Mouse (Mus musculus) liver, embryonic 15.5 days (tissue): ENCODE measurements around the gene Hnrnpul1. TPM values are rescaled to one million over a fixed set of nuclear protein-coding genes. Genes with fewer than 3 reads are reported as not detected.

Experiments used
- ATAC-seq: fragments of 200-750 bp; cut with Nextera tagmentation; 2 replicates; pipeline ENCODE4 v1.8.0; 2017; ENCODE audit warnings: moderate number of reproducible peaks, mild to moderate bottlenecking, moderate library complexity; ENCODE audit not compliant: insufficient read depth
- H3K27ac ChIP-seq: fragments of 300-500 bp; sonication (generic); replicated peaks from 2 replicates; pipeline ENCODE4 v1.5.1; 2015; ENCODE audit warnings: mild to moderate bottlenecking, inconsistent platforms
- H3K27me3 ChIP-seq: fragments of 300-500 bp; sonication (generic); 2 replicates; pipeline ENCODE4 v1.6.1; 2015; ENCODE audit warnings: mild to moderate bottlenecking, inconsistent platforms
- H3K36me3 ChIP-seq: fragments of 300-500 bp; sonication (generic); replicated peaks from 2 replicates; pipeline ENCODE4 v1.6.1; 2015; ENCODE audit warnings: moderate library complexity, mild to moderate bottlenecking, inconsistent platforms
- H3K4me1 ChIP-seq: fragments of 300-500 bp; sonication (generic); replicated peaks from 2 replicates; pipeline ENCODE4 v1.6.1; 2015; ENCODE audit warnings: inconsistent platforms
- H3K4me2 ChIP-seq: fragments of 300-500 bp; sonication (generic); 2 replicates; pipeline ENCODE4 v1.6.1; 2015; ENCODE audit warnings: moderate library complexity, mild to moderate bottlenecking, inconsistent platforms
- H3K4me3 ChIP-seq: fragments of 300-500 bp; sonication (generic); replicated peaks from 2 replicates; pipeline ENCODE4 v1.5.1; 2015; ENCODE audit warnings: mild to moderate bottlenecking, inconsistent platforms
- H3K9ac ChIP-seq: fragments of 300-500 bp; sonication (generic); 2 replicates; pipeline ENCODE4 v1.6.1; 2015; ENCODE audit warnings: moderate library complexity, mild to moderate bottlenecking, inconsistent platforms
- H3K9me3 ChIP-seq: fragments of 300-500 bp; sonication (generic); replicated peaks from 2 replicates; pipeline ENCODE4 v1.6.1; 2016; ENCODE audit warnings: inconsistent platforms
- WGBS: fragments of 180-500 bp; shearing (Covaris S2); methylation state at CpG from one replicate; pipeline ENCODE4 v1.1.7; 2015; ENCODE audit warnings: mixed read lengths; ENCODE audit not compliant: insufficient replicate concordance; 5-methylcytosine and 5-hydroxymethylcytosine counted together
- polyA plus RNA-seq: library from polyadenylated mRNA; unstranded; fragments of >200 nt; fragmentation: Nextera tagmentation; extraction: Ambion mirVana; gene quantifications from 2 replicates; pipeline ENCODE4 v1.2.1, GENCODE M21; 2015

Gene Hnrnpul1
- polyA plus RNA-seq, 1 experiment from 2014 or later = 28.0 TPM

GRCm38 (mm10) chr7:25706578-25707170, 47.9 kb downstream of the Hnrnpul1 start:
- no peak overlapping the region for H3K4me2 ChIP-seq
- H3K4me3 ChIP-seq = no peak overlapping the region
- ATAC-seq = no peak
- H3K9ac ChIP-seq = no peak overlapping the region
- H3K36me3 ChIP-seq = peaks cover 47% of the 10 kb centered on the region
- H3K4me1 ChIP-seq = peaks cover 70% of the 10 kb centered on the region
- H3K27ac ChIP-seq = peak overlapping the region; percentile 56
- 42% methylated on average over 7 of the region's 7 CpGs for WGBS
- no peaks in the 10 kb centered on the region for H3K27me3 ChIP-seq
- no peaks in the 10 kb centered on the region; the same call in 1 of the 2 replicates for H3K9me3 ChIP-seq

- no peak overlapping the region for H3K4me2 ChIP-seq
- peaks cover 49% of the 10 kb centered on the region for H3K36me3 ChIP-seq
- ATAC-seq = no peak
- H3K27ac ChIP-seq = peak overlapping the region; percentile 56
- H3K27me3 ChIP-seq = no peaks in the 10 kb centered on the region
- peaks cover 64% of the 10 kb centered on the region for H3K4me1 ChIP-seq
- 63% methylated on average over 6 of the region's 6 CpGs for WGBS
- no peak overlapping the region for H3K9ac ChIP-seq
- no peaks in the 10 kb centered on the region; the same call in 1 of the 2 replicates for H3K9me3 ChIP-seq
- H3K4me3 ChIP-seq = no peak overlapping the region
Observed at GRCm38 (mm10) chr7:25705801-25706251, 48.7 kb downstream of the Hnrnpul1 start.

GRCm38 (mm10) chr7:25704716-25705364, 49.7 kb downstream of the Hnrnpul1 start:
- Histone ChIP-seq H3K4me3 (no peak overlapping the region), H3K4me1 (peaks cover 54% of the 10 kb centered on the region), H3K36me3 (peaks cover 58% of the 10 kb centered on the region), H3K27ac (no peak overlapping the region), H3K9ac (no peak overlapping the region), H3K9me3 (no peaks in the 10 kb centered on the region; the same call in 1 of the 2 replicates), H3K4me2 (peak overlapping the region; percentile 51), H3K27me3 (no peaks in the 10 kb centered on the region)
- ATAC-seq = no peak
- 59% methylated on average over 31 of the region's 37 CpGs for WGBS

GRCm38 (mm10) chr7:25703793-25704494, 50.6 kb downstream of the Hnrnpul1 start:
- 0 out of 2 replicates have a peak overlapping the region, but pooled peaks have one; percentile 8 for H3K4me3 ChIP-seq

GRCm38 (mm10) chr7:25702350-25702749, 52.2 kb downstream of the Hnrnpul1 start:
- Histone ChIP-seq H3K4me1 (peaks cover 42% of the 10 kb centered on the region), H3K36me3 (peaks cover 81% of the 10 kb centered on the region), H3K4me3 (no peak overlapping the region), H3K4me2 (no peak overlapping the region), H3K27me3 (no peaks in the 10 kb centered on the region), H3K9ac (no peak overlapping the region), H3K9me3 (no peaks in the 10 kb centered on the region; the same call in 1 of the 2 replicates), H3K27ac (no peak overlapping the region)
- 74% methylated on average over 2 of the region's 2 CpGs for WGBS
- ATAC-seq = no peak

More at GRCm38 (mm10) chr7:25703793-25704494, 50.6 kb downstream of the Hnrnpul1 start:
- no peaks in the 10 kb centered on the region; the same call in 1 of the 2 replicates for H3K9me3 ChIP-seq
- peak; percentile 43 for ATAC-seq
- no peak overlapping the region for H3K9ac ChIP-seq
- peak overlapping the region; percentile 51 for H3K4me2 ChIP-seq
- peaks cover 49% of the 10 kb centered on the region for H3K4me1 ChIP-seq
- WGBS = 59% methylated on average over 10 of the region's 10 CpGs
- H3K27ac ChIP-seq = no peak overlapping the region; the same call in 1 of the 2 replicates
- peaks cover 67% of the 10 kb centered on the region for H3K36me3 ChIP-seq
- H3K27me3 ChIP-seq = no peaks in the 10 kb centered on the region

- no peaks in the 10 kb centered on the region; the same call in 1 of the 2 replicates for H3K9me3 ChIP-seq
- 84% methylated on average over 12 of the region's 12 CpGs for WGBS
- no peak overlapping the region for H3K4me3 ChIP-seq
- ATAC-seq = no peak
- no peak overlapping the region for H3K27ac ChIP-seq
- H3K4me1 ChIP-seq = peaks cover 26% of the 10 kb centered on the region
- peaks cover 87% of the 10 kb centered on the region for H3K36me3 ChIP-seq
- no peak overlapping the region for H3K9ac ChIP-seq
- no peak overlapping the region for H3K4me2 ChIP-seq
- no peaks in the 10 kb centered on the region for H3K27me3 ChIP-seq
Observed at GRCm38 (mm10) chr7:25700732-25701131, 53.8 kb downstream of the Hnrnpul1 start.

GRCm38 (mm10) chr7:25699851-25700250, 54.7 kb downstream of the Hnrnpul1 start:
- H3K36me3 ChIP-seq = peaks cover 88% of the 10 kb centered on the region
- WGBS = 78% methylated on average over 13 of the region's 13 CpGs
- no peaks in the 10 kb centered on the region; the same call in 1 of the 2 replicates for H3K9me3 ChIP-seq

GRCm38 (mm10) chr7:25694104-25694503, 60.5 kb downstream of the Hnrnpul1 start:
- peaks cover 35% of the 10 kb centered on the region for H3K4me1 ChIP-seq
- ATAC-seq = no peak
- H3K9me3 ChIP-seq = no peaks in the 10 kb centered on the region
- no peak overlapping the region for H3K4me3 ChIP-seq
- H3K36me3 ChIP-seq = peaks cover 69% of the 10 kb centered on the region
- H3K27ac ChIP-seq = no peak overlapping the region
- H3K27me3 ChIP-seq = no peaks in the 10 kb centered on the region
- 73% methylated on average over 8 of the region's 8 CpGs for WGBS
- H3K4me2 ChIP-seq = no peak overlapping the region
- no peak overlapping the region for H3K9ac ChIP-seq

More at GRCm38 (mm10) chr7:25699851-25700250, 54.7 kb downstream of the Hnrnpul1 start:
- peaks cover 17% of the 10 kb centered on the region for H3K4me1 ChIP-seq
- no peak overlapping the region for H3K4me2 ChIP-seq
- no peak overlapping the region for H3K27ac ChIP-seq
- no peak overlapping the region for H3K4me3 ChIP-seq
- H3K27me3 ChIP-seq = no peaks in the 10 kb centered on the region
- H3K9ac ChIP-seq = no peak overlapping the region
- ATAC-seq = no peak

GRCm38 (mm10) chr7:25690051-25690450, 64.5 kb downstream of the Hnrnpul1 start:
- Histone ChIP-seq H3K27me3 (no peaks in the 10 kb centered on the region), H3K36me3 (peaks cover 33% of the 10 kb centered on the region), H3K4me1 (peaks cover 74% of the 10 kb centered on the region), H3K4me2 (peak overlapping the region; percentile 92), H3K4me3 (peak overlapping the region; percentile 72), H3K9ac (peak overlapping the region; percentile 88), H3K9me3 (no peaks in the 10 kb centered on the region), H3K27ac (peak overlapping the region; percentile 91)
- ATAC-seq = no peak
- WGBS = 21% methylated on average over 5 of the region's 5 CpGs

GRCm38 (mm10) chr7:25689603-25690021, 64.9 kb downstream of the Hnrnpul1 start:
- 3% methylated on average over 12 of the region's 12 CpGs for WGBS
- Histone ChIP-seq H3K9ac (peak overlapping the region; percentile 88), H3K27ac (peak overlapping the region; percentile 91), H3K4me2 (peak overlapping the region; percentile 92), H3K27me3 (no peaks in the 10 kb centered on the region), H3K36me3 (peaks cover 28% of the 10 kb centered on the region), H3K4me3 (peak overlapping the region; percentile 72), H3K9me3 (no peaks in the 10 kb centered on the region), H3K4me1 (peaks cover 79% of the 10 kb centered on the region)
- ATAC-seq = peak; percentile 35
